Mouse (Mus musculus): ENCODE measurements around the gene Arid4a. TPM values are rescaled to one million over a fixed set of nuclear protein-coding genes. Genes with fewer than 3 reads are reported as not detected.

The Arid4a gene
- polyA plus RNA-seq, 1 experiment from 2014 or later, result 29.5 TPM

DNA sequence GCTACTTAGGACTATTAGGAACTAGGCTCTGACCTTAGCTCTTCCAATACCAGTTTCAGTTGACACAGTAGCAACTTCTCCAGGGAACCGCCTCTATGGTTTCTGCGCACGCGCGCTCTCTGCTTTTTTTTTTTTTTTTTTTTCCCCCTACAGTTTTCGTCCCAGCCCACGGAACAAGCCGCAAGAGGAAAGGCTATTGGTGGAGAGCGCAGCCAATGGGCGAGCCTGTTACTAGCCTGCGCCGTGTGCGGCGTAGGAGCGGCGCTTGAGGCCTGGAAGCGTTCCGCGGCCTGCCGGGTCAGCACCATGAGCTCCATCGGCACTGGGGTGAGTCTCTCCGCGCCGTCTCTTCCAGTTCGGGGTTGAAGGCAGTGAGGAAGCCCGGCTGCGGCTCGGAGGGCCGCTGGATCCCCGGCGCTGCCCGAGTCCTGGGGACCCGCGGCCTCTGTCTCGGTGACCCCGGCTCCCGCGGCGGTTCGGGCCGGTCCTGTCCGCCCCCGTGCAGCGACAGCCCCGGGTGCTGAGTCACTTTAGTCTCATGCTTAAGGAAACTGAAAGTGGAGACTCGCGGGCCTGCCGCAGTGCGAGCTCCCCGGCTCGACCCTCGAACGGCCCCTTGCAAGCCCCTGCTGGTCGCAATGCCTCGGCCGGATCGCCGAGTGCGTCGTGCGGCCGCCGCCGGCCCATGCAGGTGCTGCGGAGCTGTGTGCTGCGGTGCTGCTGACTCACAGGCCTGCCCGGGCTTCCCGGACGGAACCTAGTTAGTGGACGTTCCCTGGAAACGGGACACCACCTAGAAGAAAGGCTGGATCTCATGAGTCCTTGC lies 41.1 kb upstream of the Arid4a start, which contains the start of gene Psma3:
TSS of gene Psma3 (plus strand) at position 181 of the 826 bp plus-strand sequence.
- Histone ChIP-seq H3K36me3 (ENCODE audit: control insufficient read depth, insufficient read depth, low read length) (peaks cover 15% of the 10 kb centered on the region), H3K9me3 (ENCODE audit: control insufficient read depth, low read length) (no peaks in the 10 kb centered on the region), H3K27ac (replicated peaks in 1 of 2; ENCODE audit: control insufficient read depth in 1 of 2, insufficient read depth in 1 of 2, low read depth in 2 of 2, low read length in 2 of 2) (peak within 1 kb of the TSS; percentile 92 to 97), H3K4me3 (ENCODE audit: control insufficient read depth in 1 of 2, insufficient read depth in 1 of 2, low read depth in 1 of 2, low read length in 2 of 2) (peak within 1 kb of the TSS; percentile 81 to 83), H3K4me1 (ENCODE audit: control insufficient read depth in 2 of 2, insufficient read depth in 2 of 2, low read length in 2 of 2) (peaks cover 4 to 10% of the 10 kb centered on the region in 2 experiments; a peak in 3 of 4 replicates), H3K27me3 (ENCODE audit: control insufficient read depth, insufficient read depth, low read length) (no peaks in the 10 kb centered on the region), H3K9ac (ENCODE audit: low read length) (peak within 1 kb of the TSS; percentile 99), H3K4me2 (ENCODE audit: low read length) (peak within 1 kb of the TSS; percentile 70)
- 0% methylated on average over 71 of the region's 71 CpGs for WGBS
- peak; percentile 100 for ATAC-seq (ENCODE audit: insufficient number of reproducible peaks, insufficient read depth, low FRiP score, low read depth)

- peak overlapping the region; percentile 70 for H3K4me2 ChIP-seq (ENCODE audit: low read length)
- H3K4me3 ChIP-seq (ENCODE audit: control insufficient read depth in 1 of 2, insufficient read depth in 1 of 2, low read depth in 1 of 2, low read length in 2 of 2), result peak overlapping the region; percentile 81 to 83
- peaks cover 22% of the 10 kb centered on the region for H3K36me3 ChIP-seq (ENCODE audit: control insufficient read depth, insufficient read depth, low read length)
- H3K27me3 ChIP-seq (ENCODE audit: control insufficient read depth, insufficient read depth, low read length), result no peaks in the 10 kb centered on the region
- H3K9me3 ChIP-seq (ENCODE audit: control insufficient read depth, low read length), result no peaks in the 10 kb centered on the region
- WGBS, result 16% methylated on average over 10 of the region's 10 CpGs
- H3K4me1 ChIP-seq (ENCODE audit: control insufficient read depth in 2 of 2, insufficient read depth in 2 of 2, low read length in 2 of 2), result peaks cover 4 to 10% of the 10 kb centered on the region in 2 experiments; a peak in 3 of 4 replicates
- no peak for ATAC-seq (ENCODE audit: insufficient number of reproducible peaks, insufficient read depth, low FRiP score, low read depth)
- peak overlapping the region; percentile 99 for H3K9ac ChIP-seq (ENCODE audit: low read length)
- peak overlapping the region; percentile 92 to 97 for H3K27ac ChIP-seq (replicated peaks in 1 of 2; ENCODE audit: control insufficient read depth in 1 of 2, insufficient read depth in 1 of 2, low read depth in 2 of 2, low read length in 2 of 2)
Observed at GRCm38 (mm10) chr12:70975406-70975805, 40.4 kb upstream of the Arid4a start.

DNA sequence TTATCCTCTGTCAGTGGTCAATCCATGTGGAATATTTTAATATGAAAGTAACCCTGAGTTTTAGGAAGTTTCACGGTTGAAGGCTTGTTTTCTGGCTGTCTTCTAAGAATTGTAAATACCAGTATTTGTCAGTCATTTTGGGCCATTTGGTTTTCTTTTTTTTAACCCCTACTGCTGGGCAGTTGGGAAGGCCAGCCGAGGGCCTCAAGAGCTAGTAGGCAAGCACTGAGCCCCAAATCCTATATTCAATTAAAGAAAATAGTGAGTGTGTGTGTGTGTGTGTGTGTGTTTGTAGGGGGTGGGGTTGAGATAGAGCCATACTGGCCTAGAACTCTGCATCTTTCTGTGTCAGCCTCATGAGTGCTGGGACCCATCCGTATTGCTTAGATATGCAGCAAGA lies 39.9 kb upstream of the Arid4a start:
- H3K9me3 ChIP-seq (ENCODE audit: control insufficient read depth, low read length), result no peaks in the 10 kb centered on the region
- no peak for ATAC-seq (ENCODE audit: insufficient number of reproducible peaks, insufficient read depth, low FRiP score, low read depth)
- H3K4me1 ChIP-seq (ENCODE audit: control insufficient read depth in 2 of 2, insufficient read depth in 2 of 2, low read length in 2 of 2), result peaks cover 4 to 10% of the 10 kb centered on the region in 2 experiments; a peak in 3 of 4 replicates
- H3K27me3 ChIP-seq (ENCODE audit: control insufficient read depth, insufficient read depth, low read length), result no peaks in the 10 kb centered on the region
- H3K27ac ChIP-seq (replicated peaks in 1 of 2; ENCODE audit: control insufficient read depth in 1 of 2, insufficient read depth in 1 of 2, low read depth in 2 of 2, low read length in 2 of 2), result no peak overlapping the region
- H3K4me3 ChIP-seq (ENCODE audit: control insufficient read depth in 1 of 2, insufficient read depth in 1 of 2, low read depth in 1 of 2, low read length in 2 of 2), result peak overlapping the region; percentile 11 to 81; a peak in 3 of 4 replicates
- H3K36me3 ChIP-seq (ENCODE audit: control insufficient read depth, insufficient read depth, low read length), result peaks cover 24% of the 10 kb centered on the region
- H3K4me2 ChIP-seq (ENCODE audit: low read length), result peak overlapping the region; percentile 70
- H3K9ac ChIP-seq (ENCODE audit: low read length), result peak overlapping the region; percentile 99
- WGBS, result 64% methylated on average over 3 of the region's 3 CpGs

GRCm38 (mm10) chr12:70978345-70978744 lies 37.4 kb upstream of the Arid4a start:
- Histone ChIP-seq H3K4me3 (ENCODE audit: control insufficient read depth in 1 of 2, insufficient read depth in 1 of 2, low read depth in 1 of 2, low read length in 2 of 2) (no peak overlapping the region), H3K27me3 (ENCODE audit: control insufficient read depth, insufficient read depth, low read length) (no peaks in the 10 kb centered on the region), H3K36me3 (ENCODE audit: control insufficient read depth, insufficient read depth, low read length) (peaks cover 42% of the 10 kb centered on the region), H3K4me2 (ENCODE audit: low read length) (no peak overlapping the region), H3K9me3 (ENCODE audit: control insufficient read depth, low read length) (no peaks in the 10 kb centered on the region), H3K9ac (ENCODE audit: low read length) (no peak overlapping the region), H3K27ac (replicated peaks in 1 of 2; ENCODE audit: control insufficient read depth in 1 of 2, insufficient read depth in 1 of 2, low read depth in 2 of 2, low read length in 2 of 2) (no peak overlapping the region), H3K4me1 (ENCODE audit: control insufficient read depth in 2 of 2, insufficient read depth in 2 of 2, low read length in 2 of 2) (peaks cover 4 to 10% of the 10 kb centered on the region in 2 experiments; a peak in 3 of 4 replicates)
- no peak for ATAC-seq (ENCODE audit: insufficient number of reproducible peaks, insufficient read depth, low FRiP score, low read depth)
- WGBS, result 92% methylated on average over 7 of the region's 7 CpGs

GRCm38 (mm10) chr12:70984855-70985550 lies 30.8 kb upstream of the Arid4a start:
- no peak overlapping the region for H3K27ac ChIP-seq (replicated peaks in 1 of 2; ENCODE audit: control insufficient read depth in 1 of 2, insufficient read depth in 1 of 2, low read depth in 2 of 2, low read length in 2 of 2)
- no peak overlapping the region for H3K9ac ChIP-seq (ENCODE audit: low read length)
- no peaks in the 10 kb centered on the region for H3K27me3 ChIP-seq (ENCODE audit: control insufficient read depth, insufficient read depth, low read length)
- H3K9me3 ChIP-seq (ENCODE audit: control insufficient read depth, low read length), result no peaks in the 10 kb centered on the region
- peaks cover 90% of the 10 kb centered on the region for H3K36me3 ChIP-seq (ENCODE audit: control insufficient read depth, insufficient read depth, low read length)
- no peak for ATAC-seq (ENCODE audit: insufficient number of reproducible peaks, insufficient read depth, low FRiP score, low read depth)
- H3K4me1 ChIP-seq (ENCODE audit: control insufficient read depth in 2 of 2, insufficient read depth in 2 of 2, low read length in 2 of 2), result no peaks in the 10 kb centered on the region
- no peak overlapping the region for H3K4me2 ChIP-seq (ENCODE audit: low read length)
- H3K4me3 ChIP-seq (ENCODE audit: control insufficient read depth in 1 of 2, insufficient read depth in 1 of 2, low read depth in 1 of 2, low read length in 2 of 2), result no peak overlapping the region
- 87% methylated on average over 7 of the region's 7 CpGs for WGBS

- H3K27me3 ChIP-seq (ENCODE audit: control insufficient read depth, insufficient read depth, low read length), result no peaks in the 10 kb centered on the region
- WGBS, result 90% methylated on average over 5 of the region's 5 CpGs
- no peak overlapping the region for H3K27ac ChIP-seq (replicated peaks in 1 of 2; ENCODE audit: control insufficient read depth in 1 of 2, insufficient read depth in 1 of 2, low read depth in 2 of 2, low read length in 2 of 2)
- no peak overlapping the region for H3K4me3 ChIP-seq (ENCODE audit: control insufficient read depth in 1 of 2, insufficient read depth in 1 of 2, low read depth in 1 of 2, low read length in 2 of 2)
- ATAC-seq (ENCODE audit: insufficient number of reproducible peaks, insufficient read depth, low FRiP score, low read depth), result no peak
- no peak overlapping the region for H3K9ac ChIP-seq (ENCODE audit: low read length)
- no peaks in the 10 kb centered on the region for H3K9me3 ChIP-seq (ENCODE audit: control insufficient read depth, low read length)
- peaks cover 0 to 10% of the 10 kb centered on the region in 2 experiments; a peak in 2 of 4 replicates for H3K4me1 ChIP-seq (ENCODE audit: control insufficient read depth in 2 of 2, insufficient read depth in 2 of 2, low read length in 2 of 2)
- H3K4me2 ChIP-seq (ENCODE audit: low read length), result no peak overlapping the region
- H3K36me3 ChIP-seq (ENCODE audit: control insufficient read depth, insufficient read depth, low read length), result peaks cover 62% of the 10 kb centered on the region
Observed at GRCm38 (mm10) chr12:70997225-70997624, 18.6 kb upstream of the Arid4a start.

DNA sequence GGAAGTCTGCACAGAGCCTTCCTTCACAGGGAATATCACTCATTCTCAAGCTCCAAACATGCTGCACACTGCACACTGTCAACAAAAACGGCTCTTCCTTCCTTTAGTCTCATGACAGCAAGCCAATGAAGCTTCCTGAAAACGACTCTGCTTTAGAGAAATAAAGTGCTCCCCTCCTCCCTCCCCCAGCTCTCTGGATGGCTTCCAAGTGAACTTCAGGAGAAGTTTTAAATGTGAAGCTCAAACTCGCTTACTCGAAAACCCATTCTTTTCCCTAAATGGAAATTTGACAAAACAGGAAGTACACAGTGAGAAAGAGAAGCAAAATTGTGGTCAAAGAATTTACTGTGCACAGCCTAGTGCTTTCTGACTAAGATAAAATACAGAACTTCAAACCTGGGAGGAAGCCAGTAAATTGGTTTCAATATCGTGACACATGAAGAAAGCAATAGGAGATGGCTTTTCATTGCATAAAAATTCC lies 16.3 kb upstream of the Arid4a start:
- no peak overlapping the region for H3K9ac ChIP-seq (ENCODE audit: low read length)
- WGBS, result 39% methylated on average over 5 of the region's 5 CpGs
- ATAC-seq (ENCODE audit: insufficient number of reproducible peaks, insufficient read depth, low FRiP score, low read depth), result no peak
- H3K4me2 ChIP-seq (ENCODE audit: low read length), result peak overlapping the region; percentile 23
- H3K36me3 ChIP-seq (ENCODE audit: control insufficient read depth, insufficient read depth, low read length), result peaks cover 59% of the 10 kb centered on the region
- H3K9me3 ChIP-seq (ENCODE audit: control insufficient read depth, low read length), result no peaks in the 10 kb centered on the region
- peaks cover 0 to 10% of the 10 kb centered on the region in 2 experiments; a peak in 2 of 4 replicates for H3K4me1 ChIP-seq (ENCODE audit: control insufficient read depth in 2 of 2, insufficient read depth in 2 of 2, low read length in 2 of 2)
- H3K27me3 ChIP-seq (ENCODE audit: control insufficient read depth, insufficient read depth, low read length), result no peaks in the 10 kb centered on the region
- peak overlapping the region; percentile 29 to 63; a peak in 3 of 4 replicates for H3K27ac ChIP-seq (replicated peaks in 1 of 2; ENCODE audit: control insufficient read depth in 1 of 2, insufficient read depth in 1 of 2, low read depth in 2 of 2, low read length in 2 of 2)
- H3K4me3 ChIP-seq (ENCODE audit: control insufficient read depth in 1 of 2, insufficient read depth in 1 of 2, low read depth in 1 of 2, low read length in 2 of 2), result no peak overlapping the region

Measured in heart, embryonic 14.5 days (tissue).